Mouse (Mus musculus) cerebellum, postnatal 36 days (tissue): ENCODE measurements around the gene Bpifc.

Experiments
- DNase-seq, 2 experiments: peaks; one replicate each; pipeline ENCODE4 v3.0.0; 2021 to 2022; ENCODE audit warnings: mixed read lengths in 2 of 2

Gene Bpifc

DNA sequence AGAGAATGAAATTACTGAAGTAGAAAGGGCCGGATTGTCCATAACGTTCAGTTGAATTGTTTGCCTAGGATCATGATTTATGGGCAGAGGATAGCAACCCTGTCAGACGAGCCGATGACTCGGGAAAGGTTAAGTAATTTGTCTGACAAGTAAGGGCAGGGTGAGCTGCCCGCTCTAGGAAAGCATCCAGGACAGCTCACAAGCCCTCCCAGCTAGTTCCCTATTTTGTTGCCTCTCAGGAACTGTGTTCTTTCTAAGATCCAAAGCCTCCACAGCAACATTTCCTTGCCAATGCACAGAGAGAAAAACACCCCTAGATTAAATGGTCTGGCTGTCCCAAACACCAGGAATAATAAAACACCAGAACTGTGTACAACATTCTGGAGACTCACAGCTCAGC lies 1.1 kb downstream of the Bpifc start:
- DNase-seq: no peak

DNA sequence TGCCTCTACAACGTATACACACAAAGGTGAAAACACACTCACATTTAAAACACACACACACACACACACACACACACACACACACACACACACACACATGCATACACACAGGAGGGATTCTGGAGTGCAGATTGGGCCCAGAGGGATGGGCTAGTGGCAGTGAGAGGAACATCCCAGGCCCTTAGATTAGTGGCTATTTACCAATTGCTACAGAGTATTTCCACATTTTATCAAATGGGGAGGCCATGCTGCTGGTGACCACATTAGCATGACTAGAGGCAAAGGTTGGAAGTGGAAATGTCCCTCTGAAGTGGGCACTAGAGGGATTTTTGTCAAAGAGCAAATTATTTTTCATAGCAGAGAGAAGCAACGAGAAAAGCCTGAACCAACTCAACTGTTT lies 2.0 kb downstream of the Bpifc start:
- DNase-seq: no peak

DNA sequence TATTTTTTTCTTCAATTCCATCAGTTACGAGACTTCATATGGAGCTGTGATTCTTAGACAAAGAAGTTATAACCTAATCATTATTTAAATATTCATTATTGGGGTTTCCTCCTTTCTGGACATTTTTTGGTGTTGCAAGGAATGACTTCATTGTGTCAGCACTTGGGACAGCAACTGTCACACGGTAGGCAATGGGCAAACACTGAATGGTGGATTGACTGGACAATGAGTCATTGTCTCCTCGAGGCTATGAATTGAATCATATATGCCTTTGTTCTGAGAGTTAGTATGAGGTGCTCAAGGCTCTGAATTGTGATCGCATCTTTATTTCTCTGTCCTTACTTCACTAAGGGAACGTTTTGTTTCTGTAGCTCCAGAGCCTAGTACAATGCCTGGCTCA lies 5.2 kb downstream of the Bpifc start:
- no peak for DNase-seq

DNA sequence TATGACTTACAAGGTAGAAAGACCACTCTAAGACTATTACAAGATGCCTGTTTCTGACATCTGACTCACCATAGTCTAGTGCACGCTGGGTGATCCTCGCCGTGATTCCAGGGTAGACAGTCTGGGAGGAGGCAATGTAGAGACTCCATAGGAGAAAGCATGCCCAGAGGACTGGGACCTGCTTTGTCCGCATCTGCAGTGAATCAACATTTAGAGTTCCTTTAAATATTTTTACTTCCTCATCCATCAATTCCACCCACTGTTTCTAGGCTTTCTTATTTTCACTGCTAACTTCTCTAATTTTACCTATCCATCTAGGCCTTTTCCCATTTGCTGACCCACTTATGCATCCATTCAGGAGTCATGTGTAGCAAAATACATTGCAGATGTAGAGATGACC lies 11.2 kb downstream of the Bpifc start:
- no peak for DNase-seq

DNA sequence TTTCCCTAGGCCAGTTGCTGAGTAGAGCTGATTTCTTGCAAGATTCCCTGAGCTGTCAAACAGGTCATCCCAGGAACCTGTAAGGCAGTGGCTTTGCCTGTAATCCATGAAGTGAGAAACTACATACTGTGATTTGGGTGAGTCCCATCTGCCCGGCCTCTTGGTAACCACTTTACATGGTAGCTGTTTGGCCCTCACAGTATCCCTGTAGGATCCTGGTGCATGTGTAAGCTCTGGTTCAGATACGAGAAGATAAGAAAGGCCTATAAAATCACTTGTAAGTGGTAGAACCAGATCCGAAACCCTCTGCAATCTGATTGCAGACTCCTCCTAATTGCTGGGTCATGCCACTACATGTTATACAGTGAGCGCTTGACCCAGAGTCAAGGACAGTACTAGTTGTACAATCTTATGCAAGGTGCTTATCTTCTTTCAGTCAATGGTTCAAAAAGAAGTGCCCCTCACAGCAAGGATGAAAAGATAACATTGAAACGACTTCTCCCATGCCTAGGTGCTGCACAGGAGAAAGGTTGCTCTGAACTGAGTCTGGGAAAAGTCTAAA lies 17.1 kb downstream of the Bpifc start:
- no peak for DNase-seq

DNA sequence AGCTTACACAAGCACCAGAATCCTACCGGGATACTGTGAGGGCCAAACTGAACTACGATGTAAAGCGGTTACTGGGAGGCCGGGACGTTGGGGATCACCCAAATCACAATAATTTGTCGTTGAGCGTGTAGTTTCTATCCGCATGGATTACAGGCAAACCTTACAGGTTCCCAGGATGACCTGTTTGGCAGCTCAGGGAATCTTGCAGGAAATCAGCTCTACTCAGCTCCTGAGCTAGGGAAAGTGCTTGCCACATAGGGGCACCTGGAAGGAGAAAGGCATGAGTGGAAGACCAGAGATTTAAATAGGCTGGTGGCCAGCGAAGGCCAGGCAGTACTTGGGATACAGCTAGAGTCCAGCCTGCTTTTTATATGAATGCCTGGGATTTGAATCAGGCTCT lies 17.9 kb downstream of the Bpifc start:
- no peak for DNase-seq

DNA sequence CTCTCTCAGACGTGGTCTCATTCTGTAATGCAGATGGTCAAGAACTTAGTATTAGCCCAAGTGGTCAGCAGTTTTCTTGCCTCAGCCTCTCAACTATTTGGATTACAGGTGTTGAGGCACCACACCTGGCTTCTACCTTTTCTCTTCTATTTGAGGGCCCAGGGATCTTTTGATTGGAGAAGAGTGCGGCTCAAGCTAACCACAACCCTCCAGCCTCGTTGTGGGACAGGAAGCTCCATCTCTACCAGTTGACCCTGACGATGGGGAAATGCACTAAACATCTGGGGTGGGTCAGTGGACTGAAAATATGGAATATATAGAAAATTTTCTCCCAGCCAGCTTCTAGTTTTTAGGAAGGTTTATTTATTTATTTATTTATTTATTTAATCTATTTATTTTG lies 19.3 kb downstream of the Bpifc start:
- no peak for DNase-seq

DNA sequence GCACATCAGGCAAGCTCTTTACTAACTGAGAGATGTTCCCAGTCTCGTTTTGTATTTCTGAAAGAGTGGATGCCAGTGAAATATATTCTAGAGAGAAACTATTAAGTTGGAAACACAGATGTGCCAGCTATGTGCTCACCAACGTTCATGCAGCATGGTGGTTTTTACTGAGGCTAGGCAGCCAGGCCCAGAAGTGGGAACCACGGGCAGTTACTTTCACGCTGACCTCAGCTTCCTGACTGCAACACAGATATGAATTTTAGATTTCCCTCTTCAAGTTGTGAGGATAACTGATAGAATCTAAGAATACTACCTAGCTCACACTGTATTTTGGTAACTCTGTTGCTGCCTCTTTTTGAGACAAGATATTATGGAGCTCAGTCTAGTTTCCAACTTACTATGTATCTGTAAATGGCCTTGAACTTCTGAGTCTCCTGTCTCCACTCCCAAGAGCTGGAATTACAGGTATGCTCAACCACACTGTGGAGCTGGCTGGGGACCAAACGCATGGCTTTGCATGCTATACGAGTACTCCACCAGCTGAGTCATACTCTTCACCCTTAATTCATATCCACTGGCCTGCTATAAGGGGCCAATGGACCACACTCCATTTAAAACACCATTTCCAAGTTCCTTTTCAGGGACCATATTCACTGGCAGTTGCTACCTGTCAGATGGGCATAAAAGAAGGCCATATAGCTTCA lies 22.1 kb downstream of the Bpifc start:
- no peak for DNase-seq

DNA sequence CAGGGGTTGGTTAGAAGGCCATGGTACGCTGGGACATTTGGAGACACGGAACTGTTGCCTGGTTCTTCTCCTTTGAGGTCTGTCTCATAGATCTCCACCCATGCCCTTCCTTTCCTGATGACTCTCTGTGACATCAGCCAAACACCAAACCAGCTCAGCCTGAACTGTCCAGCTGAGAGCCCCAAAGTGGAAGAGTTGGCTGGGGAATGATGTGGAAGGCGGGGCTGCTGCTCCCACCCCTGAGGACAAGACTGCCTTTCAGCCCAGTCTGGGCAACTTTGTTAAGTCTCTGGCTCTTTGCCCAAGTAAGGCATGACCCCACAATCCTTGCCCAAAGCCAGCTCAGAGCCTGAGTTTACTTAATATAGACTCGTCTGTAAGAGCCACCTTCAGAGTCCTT lies 38.8 kb downstream of the Bpifc start:
- DNase-seq: no peak

DNA sequence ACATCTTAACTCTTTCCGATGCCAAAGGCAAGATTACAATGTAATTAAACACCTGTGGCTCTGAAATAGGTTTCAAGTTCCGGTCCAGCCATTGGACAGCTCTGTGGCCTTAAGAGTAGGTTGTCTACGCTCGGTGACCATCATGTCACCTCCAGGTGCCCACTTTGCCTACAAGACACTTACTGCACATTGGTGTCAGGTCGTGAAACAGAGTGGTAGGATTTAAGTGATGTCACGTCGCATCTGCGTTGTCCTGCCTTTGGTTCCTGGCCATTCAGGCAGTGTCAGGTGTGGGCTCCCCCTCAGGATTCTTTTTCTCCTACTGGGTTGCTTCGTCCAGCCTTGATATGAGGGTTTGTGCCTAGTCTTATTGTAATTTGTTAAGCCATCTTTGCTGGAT lies 39.9 kb downstream of the Bpifc start:
- DNase-seq: no peak

DNA sequence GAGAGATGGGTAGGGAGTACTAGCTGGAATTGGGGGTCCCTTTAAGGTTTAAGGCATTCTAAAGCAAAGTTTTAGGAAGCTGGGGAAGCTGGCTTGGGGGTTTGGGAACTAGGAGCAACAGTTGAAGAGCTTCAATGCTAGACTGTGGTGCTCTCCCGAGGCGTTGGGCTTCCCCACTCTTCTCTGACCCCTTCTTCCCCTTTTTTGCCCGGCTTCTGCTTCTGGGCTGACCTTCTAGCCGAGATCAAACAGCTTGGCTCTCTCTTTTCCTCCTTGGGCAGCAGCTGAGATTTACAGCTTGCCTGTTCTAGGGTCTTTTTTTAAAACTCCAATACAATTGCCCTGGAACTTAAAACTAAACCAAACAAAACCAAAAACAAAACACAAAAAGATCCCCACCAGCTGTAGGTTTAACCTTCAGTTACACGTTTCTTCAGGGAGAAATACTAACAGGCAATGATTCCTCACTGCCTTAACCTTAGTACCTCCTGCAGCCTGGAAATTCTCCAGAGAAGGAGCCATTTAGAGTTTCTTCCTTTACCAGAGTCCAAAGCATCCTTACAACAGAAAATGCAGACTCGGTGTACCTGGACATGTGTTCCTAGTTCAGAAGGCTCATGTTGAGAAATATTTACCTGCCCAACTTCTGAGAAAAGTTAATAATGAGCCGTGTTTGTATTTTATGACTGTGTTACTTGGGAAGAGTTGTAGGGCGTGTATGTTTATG lies 41.6 kb downstream of the Bpifc start:
- DNase-seq: no peak

DNA sequence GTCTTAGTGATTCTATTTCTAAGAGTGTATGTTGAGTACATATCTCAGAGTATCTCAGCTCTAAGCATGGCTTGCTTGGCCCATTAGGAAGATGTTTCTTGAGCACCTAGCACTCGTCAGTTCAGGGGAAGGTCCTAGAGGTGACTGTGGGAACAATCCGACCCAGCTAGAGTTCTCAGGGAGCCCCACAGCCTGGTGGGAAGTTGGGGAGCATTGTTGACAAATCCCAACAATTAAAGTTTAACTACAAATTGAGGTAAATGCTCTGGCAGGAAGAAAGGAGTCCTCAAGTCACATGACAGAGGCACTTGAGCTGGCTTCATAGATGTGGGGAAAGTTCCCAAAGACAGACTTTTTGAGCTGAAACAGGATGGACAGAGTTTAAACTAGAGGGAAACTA lies 43.0 kb downstream of the Bpifc start:
- DNase-seq: no peak

DNA sequence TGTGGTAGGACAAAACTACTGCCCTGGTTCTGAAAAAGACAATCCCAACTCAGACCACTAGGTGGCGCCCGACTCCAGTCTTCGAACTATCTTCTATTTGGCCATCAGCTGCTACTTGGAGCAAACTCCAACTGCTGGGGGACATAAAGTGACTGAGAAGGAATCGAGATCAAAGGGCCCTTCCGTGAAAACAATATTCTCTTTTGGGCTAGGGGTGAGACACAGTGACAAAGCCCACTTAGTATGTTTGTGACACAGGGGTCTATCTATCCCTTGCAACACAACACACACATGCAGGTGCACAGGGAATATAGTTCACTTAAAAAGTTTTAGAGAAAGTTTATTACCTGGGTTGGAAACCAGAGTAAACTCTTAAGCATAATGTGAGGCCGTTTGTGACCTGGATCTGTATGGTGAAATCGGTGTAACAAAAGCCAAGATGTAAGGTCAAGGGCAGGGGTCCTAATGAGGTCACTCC lies 43.5 kb downstream of the Bpifc start:
- peak; percentile 78 to 89 for DNase-seq

DNA sequence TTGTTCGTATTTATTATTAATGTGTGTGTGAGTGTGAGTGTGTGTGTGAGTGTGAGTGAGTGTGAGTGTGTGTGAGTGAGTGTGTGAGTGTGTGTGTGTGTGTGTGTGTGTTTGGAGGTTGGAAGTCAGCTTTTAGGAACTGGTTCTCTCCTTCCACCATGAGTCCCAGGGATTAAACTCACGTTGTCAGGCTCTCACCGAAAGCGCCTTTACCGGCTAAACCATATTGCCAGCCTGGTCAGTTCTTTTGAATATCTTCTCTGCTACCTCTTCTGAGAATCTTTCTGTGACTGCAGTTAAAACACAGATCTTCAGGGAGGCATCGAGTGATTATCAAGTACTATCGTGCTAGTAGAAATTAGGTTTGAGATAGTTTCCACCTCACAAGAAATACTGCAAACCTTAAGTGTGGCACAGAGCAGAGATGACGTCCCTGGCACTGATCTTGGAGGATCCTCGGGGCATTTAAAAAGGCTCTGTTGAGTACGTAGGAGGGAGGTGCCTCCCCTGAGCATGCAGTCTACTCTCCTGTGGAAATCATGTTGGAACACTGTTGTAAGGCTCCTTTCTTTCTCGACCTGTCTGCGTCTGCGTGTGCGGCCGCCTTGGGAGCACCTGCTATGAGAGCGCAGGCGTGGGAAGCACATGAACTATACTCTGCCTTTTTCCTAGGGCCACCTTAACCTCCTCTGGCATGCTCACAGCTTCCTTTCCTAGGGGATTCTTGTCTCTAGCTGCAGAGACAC lies 44.1 kb downstream of the Bpifc start:
- DNase-seq: no peak

DNA sequence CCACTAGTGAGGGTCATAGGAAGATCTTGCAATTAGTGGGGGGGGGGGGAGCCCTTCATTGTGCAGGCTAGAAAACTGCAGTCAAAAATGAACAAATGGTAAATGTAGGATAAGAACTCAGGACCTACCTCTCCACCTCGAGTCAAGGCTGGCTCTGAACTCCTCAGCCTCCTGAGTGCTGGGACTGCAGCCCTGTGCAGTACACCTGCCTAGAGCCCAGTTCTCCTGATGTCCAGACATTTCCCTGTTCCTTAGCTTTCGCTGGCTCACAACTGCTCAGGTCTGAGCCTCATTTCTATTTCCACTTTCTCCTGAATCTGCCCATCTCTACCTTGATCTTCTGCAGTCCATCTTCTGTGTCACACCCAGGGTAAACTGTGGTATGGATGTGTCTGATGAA lies 45.2 kb downstream of the Bpifc start:
- DNase-seq: no peak

DNA sequence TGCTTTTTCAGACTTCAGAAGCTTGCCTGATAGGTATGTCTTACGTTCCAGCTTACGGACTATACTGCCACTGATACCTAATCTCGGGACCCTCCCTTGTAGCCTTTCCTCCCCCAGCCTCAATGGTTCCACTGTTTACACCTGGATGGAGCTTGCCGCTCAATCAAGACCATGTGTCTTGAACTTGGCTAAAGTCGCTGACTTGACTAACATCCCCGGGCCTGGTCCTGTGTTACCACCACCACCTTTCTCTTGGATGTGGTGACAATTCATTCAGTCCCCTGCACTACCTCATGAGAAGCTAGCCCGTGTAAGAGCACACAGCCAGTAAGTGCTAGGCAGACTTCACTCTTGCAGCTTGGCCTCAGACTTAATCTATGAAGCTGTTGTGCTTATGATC lies 47.4 kb downstream of the Bpifc start:
- no peak for DNase-seq

DNA sequence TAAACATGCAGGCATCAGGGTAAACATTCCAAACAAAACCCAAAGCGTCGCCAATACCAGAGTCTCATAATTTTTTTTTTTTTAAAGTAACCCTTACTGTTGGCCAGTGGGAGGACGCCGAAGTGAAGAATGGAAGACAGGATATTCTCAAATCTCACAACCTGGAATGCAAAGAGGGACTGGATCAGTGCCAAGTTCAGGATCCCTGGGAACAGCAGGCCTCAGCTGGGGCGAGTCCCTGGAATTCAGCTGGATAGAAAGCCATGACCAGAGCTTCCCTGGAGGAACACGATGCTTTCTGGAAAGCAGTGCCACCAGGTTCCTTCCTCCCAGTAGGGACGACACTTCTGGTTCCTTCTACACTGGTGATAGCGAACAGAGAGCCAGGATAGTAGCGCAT lies 48.8 kb downstream of the Bpifc start:
- DNase-seq: no peak

DNA sequence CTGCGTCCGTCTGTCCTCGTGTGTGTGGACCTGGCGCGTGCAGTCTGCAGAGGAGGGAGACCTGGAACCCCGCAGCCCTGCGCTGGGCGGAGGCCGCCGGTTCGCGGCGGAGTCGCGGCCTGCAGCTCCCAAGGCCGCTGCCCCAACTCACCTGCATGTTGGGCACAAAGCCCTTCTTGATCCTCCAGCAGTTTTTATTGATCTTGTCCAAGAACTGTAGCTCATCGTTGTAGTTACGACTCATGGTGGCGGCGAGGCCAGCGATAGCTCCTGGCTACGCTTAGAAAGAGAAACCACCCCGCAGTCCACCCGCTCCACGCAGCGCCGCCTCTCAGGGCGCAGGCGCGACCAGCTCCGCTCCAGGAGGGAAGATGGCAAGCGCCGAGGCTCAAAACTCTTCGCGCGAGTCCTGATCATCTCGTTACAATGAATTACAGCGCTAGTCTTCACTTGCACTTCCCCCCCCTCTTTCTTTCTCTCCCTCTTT lies 54.2 kb downstream of the Bpifc start, which contains the start of gene Rtcb:
Gene Rtcb (minus strand): TSS at position 360 of the 487 bp plus-strand sequence.
- peak; percentile 98 to 100 for DNase-seq

DNA sequence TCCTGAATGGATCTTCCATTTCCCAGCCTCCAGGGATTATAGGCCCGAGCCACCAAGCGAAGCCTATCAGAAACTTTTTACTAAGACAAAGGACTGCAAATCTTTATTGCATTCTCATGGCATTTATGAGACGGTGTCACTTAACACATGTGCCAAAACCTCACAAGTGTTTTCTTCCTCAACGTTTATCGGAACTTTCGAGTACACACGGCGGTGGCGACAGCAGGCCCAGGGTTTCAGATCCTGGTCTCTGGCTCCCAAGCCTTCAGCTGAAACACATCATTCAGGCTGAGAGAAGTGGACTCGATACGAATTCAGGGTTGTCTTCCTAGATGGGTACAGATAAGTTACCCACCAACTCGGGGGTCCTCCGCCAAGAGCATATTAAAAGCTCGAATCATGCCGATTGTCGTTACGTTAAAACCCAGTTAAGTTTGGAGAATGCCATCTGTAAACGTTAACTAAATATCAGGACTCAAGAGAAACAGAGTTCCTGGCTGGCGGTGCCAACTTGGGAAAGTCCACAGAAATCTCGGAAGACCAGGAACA lies 54.8 kb downstream of the Bpifc start:
- DNase-seq: peak in 1 of 2 experiments; percentile 8

DNA sequence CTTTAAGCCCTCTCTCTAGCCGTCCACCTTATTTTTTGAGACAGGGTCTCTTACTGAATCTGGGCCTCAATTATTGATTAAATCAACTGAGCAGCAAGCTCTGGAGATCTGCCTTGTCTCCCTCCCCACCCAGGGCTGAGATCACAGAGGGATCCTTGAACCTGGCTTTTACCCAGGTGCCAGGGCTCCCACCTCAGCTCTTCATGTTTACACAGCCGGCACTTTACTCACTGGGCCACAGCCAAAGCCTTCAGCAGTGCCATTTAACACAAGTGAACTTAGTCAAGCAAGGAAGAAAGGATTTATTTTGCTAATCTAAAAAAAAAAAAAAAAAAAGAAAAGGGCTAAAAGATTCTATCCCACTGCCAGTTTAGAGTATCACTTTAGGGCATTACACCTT lies 57.3 kb downstream of the Bpifc start:
- peak in 1 of 2 experiments; percentile 6 for DNase-seq

DNA sequence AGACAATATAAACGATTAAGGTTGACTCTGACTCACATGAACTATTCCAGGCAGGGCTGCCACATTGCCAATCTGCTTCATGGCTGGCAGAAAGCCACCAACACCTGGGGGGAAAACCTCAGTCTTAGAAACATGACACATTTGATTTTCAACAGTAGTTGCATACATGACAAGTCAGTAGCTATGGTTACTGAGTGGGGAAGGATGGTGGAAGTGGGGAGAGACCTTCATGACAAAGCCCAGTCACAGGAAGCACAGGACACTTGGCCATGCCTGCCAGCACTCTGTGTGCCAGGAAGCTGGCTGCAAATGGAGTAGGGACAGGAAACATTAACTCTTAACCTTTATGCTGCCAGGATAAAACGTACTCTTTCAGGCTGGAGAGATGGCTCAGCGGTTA lies 58.3 kb downstream of the Bpifc start:
- peak; percentile 5 to 8 for DNase-seq

DNA sequence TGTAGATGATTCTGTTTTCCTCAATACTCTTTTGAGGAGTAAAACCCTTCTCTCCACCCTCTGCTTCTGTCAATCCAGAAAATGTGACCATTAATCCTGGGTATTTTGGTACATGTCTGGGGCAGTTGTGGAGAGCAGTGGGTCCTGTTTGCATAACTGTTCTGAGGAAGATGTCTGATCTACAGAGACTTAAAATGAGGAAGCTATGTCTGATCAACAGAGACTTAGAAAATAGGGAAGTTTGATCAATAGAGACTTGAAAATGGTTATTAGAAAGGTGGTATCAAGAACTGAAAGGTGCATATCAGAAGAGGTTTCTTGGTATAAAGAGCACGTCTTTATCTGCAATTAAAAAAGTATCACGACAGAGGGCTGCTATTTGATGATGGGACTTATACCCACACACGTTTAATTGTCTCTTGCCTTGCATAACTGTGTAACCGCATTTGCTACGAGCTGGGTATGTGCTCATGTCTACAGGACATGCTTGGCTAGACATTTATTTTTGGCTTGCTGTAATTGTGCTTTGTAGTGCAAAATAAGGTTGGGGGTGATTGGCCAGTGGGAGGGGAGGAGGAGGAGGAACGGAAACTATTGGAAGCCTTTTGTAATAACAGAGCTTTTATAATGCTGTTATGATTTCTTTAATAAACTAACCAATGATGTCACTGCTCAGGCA lies 59.8 kb downstream of the Bpifc start:
- no peak for DNase-seq
